Mouse (Mus musculus): Measurements from ENCODE around the gene Zfp764. TPM values are rescaled to one million over a fixed set of nuclear protein-coding genes. Genes with fewer than 3 reads are reported as not detected.
"Not testable (repeated sequence)": the region's sequence is repeated elsewhere in the genome, so short reads cannot be mapped to it uniquely, and the experiment has no call there.

Gene Zfp764
- polyA plus RNA-seq (2017; shearing (Covaris generic)): 1 to 10 TPM; 3.6 to 7.5 (median 6.1) TPM

DNA sequence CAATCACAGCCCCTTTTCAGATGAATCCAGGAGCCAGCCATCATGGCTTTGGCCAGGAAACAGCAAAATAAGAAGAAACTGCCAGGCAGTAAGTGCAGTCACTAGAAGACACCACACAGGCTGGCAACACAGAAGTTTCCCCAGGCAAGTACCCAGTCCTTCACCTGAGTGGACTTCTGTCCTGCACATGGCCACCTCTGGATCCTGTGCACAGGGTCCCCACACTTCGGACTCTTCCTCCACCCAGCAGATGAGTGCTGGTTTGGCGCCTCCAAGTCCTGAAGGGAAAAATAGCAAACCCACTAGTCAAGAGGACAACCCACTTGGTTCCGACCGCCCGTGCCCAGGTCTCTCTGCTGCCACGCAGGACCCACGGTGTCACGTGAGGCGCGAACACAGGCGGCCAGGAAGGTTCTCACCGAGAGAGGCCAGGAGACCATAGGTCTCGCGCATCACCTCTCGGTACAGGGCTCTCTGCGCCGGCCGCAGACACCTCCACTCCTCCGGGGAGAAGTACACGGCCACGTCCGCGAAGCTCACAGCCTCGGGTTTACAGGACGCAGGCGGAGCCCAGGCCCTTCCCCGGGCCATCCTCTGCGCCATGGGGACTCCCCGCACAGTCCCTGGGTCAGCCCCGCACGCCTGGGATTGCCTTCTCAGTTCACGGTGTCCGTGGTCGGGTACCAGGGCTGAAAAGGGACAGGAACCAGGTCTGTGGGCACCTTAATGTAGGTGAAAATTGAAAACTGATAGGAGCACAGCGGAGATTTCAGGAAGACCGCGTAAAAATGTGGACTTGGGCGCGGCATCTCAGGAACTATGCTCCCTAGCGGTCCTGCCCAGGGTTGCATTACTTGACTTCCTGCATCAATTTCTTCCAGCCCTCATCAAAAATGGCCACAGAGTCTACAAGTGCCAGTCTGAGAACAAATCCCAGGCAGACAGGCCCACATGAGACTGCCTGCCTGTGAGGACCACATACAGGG lies at the start of gene Zfp764:
TSS of gene Zfp764 (minus strand) at position 821 of the 986 bp plus-strand sequence.
- ATAC-seq: peak; percentile 97

DNA sequence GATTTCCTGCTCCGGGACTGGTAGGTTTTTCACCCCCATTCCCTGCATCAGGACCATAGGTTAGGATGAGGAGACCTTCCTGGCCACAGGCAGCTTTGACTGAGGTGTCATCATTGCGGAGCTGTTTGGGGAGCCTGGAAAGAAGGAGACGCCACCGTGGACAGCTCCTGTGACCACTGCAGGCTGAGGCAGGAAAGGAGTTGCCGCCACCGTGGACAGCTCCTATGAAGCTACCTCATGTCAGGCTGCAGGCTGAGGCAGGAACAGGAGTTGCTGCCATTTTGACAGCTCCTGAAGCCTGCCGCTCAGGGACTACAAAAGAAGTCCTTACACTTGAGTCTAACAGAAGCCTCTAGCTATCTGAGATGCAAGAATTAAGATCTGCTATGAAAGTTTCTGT lies 48.3 kb upstream of the Zfp764 start:
- ATAC-seq: no peak

DNA sequence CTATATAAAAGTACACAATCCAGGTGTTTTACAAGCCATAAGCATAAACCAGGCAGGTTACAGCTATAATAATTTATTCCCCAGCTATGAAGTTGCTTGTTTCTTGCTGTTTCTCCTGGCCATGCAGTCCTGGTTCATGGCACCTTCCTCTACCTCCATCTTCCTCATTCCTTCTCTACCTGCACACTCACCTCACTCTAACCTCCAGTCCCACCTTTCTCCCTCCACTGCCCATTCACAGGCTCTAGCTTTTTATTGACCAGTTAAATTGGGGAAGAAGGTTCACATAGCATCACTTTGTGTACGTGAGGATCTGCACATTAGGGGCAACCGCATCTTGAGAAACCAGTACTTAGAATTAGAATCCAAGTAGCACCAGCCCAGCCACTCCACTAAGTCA lies 46.4 kb upstream of the Zfp764 start:
- no peak for ATAC-seq

DNA sequence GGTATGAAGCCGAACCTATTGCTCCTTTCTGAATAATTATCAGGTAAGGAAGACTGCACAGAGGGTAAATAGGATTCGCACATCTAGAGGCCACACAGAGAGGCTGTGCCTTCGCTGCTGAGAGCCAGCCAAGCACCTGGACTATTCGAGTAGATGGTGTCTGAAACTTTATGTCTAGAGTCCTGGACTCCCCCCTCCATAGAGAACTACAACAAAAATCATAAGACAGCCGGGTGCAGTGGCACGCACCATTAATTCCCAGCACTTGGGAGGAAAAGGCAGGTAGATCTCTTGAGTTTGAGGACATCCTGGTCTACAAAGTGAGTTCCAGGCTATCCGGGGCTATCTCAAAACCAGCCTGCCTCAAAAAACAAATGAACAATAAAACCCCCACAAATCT lies 43.3 kb upstream of the Zfp764 start:
- no peak for ATAC-seq

GRCm38 (mm10) chr7:127448521-127449300 lies 42.1 kb upstream of the Zfp764 start, which contains the start of gene Zfp689:
Gene Zfp689 (minus strand): TSS chr7:127449158.
- peak; percentile 92 for ATAC-seq

DNA sequence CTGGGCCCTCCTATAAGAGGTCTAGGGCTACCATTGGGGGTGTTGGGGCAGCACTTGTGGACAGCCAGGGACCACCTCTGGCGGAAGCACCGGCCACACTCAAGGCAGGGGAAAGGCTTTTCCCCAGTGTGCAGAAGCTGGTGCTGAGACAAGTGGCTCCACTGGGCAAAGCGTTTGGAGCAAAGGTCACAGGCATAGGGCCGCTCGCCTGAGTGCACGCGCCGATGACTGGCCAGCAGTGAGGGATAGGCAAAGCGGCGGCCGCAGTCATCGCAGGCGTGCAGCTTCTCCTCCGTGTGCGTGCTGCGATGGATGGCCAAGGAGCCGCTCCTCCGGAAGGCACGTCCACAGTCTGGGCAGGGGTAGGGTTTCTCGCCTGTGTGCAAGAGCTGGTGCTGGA lies 37.4 kb upstream of the Zfp764 start:
- ATAC-seq: no peak

GRCm38 (mm10) chr7:127437724-127438123 lies 31.1 kb upstream of the Zfp764 start:
- no peak for ATAC-seq

GRCm38 (mm10) chr7:127435206-127435605 lies 28.6 kb upstream of the Zfp764 start:
- ATAC-seq: no peak

- no peak for ATAC-seq
Measured at GRCm38 (mm10) chr7:127426354-127426753, 19.7 kb upstream of the Zfp764 start.

GRCm38 (mm10) chr7:127425911-127426310 lies 19.3 kb upstream of the Zfp764 start:
- no peak for ATAC-seq

DNA sequence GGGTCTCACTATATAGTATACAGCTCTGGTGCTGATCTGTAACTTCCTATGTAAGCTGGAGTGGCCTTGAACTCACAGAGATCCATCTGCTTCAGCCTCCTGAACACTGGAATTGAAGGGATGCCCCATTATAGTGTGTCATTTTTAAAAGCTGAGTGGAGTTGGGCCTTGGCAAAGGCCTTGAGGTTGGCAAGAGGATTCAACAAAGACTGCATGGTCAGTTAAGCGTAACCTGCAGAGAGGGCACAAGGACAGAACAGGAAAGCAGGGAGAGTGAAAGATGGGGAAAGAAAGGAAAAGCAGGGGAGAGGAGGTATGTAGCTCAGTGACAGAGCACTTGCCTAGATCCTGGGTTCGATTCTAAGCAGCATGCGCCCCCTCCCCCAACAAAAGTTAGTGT lies 18.7 kb upstream of the Zfp764 start:
- no peak for ATAC-seq

GRCm38 (mm10) chr7:127422247-127422646 lies 15.6 kb upstream of the Zfp764 start:
- ATAC-seq: no peak

DNA sequence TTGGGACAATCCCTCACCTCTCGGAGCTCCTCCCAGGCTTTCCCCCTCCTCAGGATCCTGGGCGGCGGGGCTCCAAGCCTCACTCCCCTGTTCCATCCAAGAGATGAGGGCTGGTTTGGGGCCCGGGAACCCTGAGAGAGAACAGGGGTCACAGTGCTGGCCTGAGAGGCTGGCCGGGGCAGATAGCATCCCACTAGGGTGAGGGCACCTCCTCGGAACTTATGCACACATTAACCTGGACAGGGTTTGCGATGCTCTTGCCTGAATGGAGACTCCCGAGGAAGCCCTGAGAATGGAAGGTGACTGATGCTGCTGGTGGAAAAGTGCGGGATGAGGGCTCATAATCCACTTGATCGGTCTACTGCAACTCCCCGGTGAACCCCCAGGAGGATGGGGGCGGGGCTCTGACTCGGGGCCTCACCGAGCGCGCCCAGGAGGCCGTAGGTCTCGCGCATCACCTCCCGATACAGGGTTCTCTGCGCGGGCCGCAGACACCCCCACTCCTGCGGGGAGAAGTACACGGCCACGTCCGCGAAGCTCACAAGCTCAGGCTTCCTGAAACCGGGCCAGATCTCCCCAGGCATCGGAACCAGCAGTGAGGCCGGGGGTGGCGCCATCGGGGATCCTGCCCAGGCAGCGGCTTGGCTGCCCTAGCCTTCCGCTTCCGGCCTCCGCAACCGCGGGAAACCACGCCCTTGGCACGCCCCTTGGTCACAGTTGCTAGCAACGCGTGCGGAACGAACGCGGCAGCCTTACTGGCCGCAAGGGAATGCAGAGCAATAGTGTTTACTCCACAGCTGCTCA lies 15.0 kb upstream of the Zfp764 start, which contains the start of gene Zfp688:
TSS of gene Zfp688 (minus strand) at position 681 of the 804 bp plus-strand sequence.
- peak; percentile 99 for ATAC-seq

DNA sequence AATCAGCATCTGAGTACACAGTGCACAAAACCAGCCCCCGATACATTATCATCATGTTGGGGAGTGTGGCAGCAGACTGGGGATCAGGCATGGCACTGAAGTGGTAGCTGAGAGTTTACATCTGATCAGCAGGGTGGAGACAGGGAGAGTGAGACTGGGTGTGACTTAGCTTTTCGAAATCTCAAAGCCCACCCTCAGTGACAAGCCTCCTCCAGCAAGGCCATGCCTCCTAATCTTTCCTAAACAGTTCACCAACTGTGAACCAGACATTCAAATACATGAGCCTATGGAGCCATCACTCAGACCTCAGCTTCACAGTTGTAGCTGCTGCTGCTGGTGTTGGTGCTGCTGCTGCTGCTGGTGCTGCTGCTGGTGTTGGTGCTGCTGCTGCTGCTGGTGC lies 4.8 kb upstream of the Zfp764 start:
- ATAC-seq: no peak

DNA sequence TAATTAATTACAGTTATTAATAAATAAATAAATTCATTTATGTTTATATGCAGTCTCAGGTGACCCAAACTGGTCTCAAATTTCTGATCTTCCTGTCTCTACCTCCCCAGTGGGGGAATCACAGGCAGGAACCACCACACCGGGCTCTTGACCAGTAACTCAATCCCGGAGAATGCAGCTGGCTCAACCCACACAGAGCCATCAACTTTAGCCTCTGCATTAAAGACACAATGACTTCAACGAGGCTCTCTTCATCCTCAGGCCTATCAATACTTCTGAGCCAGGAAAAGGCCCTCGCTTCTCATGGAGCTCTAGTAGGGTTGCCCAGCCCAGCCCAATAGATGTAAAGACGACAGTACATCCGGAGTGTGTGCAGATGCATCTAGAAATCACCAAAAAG lies 2.5 kb downstream of the Zfp764 start:
- ATAC-seq: not testable (repeated sequence)

GRCm38 (mm10) chr7:127402980-127403379 lies 3.6 kb downstream of the Zfp764 start:
- no peak for ATAC-seq

DNA sequence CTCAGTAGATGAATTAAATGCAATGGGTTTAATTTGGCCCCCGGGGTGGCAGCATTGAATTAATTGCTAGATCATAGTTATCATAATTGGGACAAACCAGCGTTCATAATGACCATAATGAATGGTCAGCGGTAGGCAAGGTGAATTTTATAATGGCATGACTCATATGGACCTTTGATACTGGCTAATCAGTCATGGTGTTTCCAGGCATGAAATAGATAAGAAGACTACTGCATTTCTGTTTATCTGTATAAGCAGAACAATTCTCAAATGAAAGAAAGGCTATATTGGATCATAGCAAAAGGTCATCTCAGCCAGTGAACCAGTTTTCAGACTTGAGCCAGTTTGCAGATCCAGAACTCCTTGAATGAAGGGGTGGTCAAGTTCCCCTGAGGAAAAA lies 6.3 kb downstream of the Zfp764 start:
- ATAC-seq: no peak

GRCm38 (mm10) chr7:127393944-127394333 lies 12.7 kb downstream of the Zfp764 start:
- ATAC-seq: peak; percentile 17

DNA sequence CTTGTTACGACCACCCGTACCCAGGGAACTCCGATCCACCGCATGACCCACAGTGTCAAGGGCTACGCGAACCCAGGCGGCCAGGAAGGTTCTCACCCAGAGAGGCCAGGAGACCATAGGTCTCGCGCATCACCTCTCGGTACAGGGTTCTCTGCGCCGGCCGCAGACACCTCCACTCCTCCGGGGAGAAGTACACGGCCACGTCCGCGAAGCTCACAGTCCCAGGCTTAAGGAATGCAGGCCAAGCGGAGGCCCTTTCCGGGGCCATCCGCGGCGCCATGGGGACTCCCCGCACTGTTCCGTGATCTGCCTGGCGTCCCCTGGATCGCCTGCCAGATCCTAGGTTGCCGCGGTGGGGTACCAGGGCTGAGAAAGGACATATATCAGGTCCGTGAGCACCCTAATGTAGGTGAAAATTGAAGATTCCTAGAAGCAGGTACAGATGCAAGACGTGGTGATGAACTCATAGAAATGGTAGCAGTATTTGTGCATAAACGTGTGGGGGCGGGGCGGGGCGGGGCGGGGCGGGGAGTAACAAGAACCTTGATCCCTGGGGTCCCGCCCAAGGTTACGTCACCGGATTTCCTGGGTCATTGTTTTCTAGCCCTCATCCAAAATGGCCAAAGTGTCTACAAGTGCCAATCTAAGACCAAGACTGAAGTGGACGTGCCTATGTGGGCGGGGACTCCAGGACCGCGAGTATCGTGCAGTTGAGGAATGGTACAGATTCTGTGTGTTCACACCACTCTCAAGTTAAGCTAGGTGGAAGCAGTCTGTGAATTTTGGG lies 13.3 kb downstream of the Zfp764 start, which contains the start of gene E430018J23Rik:
TSS of gene E430018J23Rik (minus strand) at position 473 of the 787 bp plus-strand sequence.
- ATAC-seq: peak; percentile 92

DNA sequence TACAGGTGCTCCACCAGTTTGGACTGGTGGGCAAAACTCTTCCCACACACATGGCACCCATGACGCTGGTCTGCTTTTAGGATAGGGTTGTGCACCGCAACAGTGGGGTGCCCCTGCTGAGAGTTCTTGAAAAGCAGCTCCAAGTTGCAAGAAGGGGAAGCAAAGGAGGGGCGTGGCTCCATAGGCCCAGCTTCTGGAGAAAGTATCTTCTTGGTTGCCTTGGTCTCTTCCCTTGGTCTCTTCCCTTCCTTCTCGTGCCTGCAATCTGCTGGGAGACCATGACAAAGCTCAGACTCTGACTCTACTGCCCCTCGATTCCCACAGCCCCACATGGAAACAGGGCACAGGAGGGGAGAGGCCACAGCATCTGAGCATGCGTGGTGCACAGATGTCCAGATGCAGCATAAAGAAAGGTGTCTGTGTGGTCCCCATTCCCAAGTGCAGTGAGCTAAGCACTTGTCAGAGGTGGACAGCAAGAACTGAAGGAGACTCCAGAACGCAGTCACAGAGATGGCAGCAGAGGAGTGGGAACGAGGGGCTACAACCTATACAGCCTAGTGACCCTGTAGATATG lies 14.3 kb downstream of the Zfp764 start:
- ATAC-seq: no peak

GRCm38 (mm10) chr7:127391538-127391937 lies 15.1 kb downstream of the Zfp764 start:
- ATAC-seq: no peak

All from inflammation-experienced regulatory T-cells, adult 6 months (primary cell).